Mouse (Mus musculus) brown adipose tissue, adult 24 weeks (tissue): ENCODE results near the gene Fkbp1a. TPM values are rescaled to one million over a fixed set of nuclear protein-coding genes. Genes with fewer than 3 reads are reported as not detected.

ENCODE experiments used
- H3K27ac ChIP-seq: fragments of 200-500 bp; replicated peaks from 2 replicates; pipeline ENCODE4 v1.5.1; 2012; ENCODE audit warnings: low read depth, mild to moderate bottlenecking, low read length
- H3K4me1 ChIP-seq: fragments of 200-500 bp; 2 replicates; pipeline ENCODE4 v1.6.1; 2012; ENCODE audit warnings: low read length, mixed read lengths; ENCODE audit not compliant: control insufficient read depth, insufficient read depth, insufficient read length
- H3K4me3 ChIP-seq: fragments of 200-500 bp; 2 replicates; pipeline ENCODE4 v1.5.1; 2012; ENCODE audit warnings: low read depth, mild to moderate bottlenecking, low read length, moderate library complexity; ENCODE audit not compliant: insufficient read depth
- polyA plus RNA-seq: library from polyadenylated mRNA; stranded (reverse); fragments of >200 nt; gene quantifications from 2 replicates; pipeline ENCODE4 v1.2.4, GENCODE M21; 2012; ENCODE audit not compliant: missing spikeins, insufficient read depth, insufficient read length

Gene Fkbp1a
- polyA plus RNA-seq, 1 experiment, result 241 TPM

- Histone ChIP-seq H3K27ac (no peak overlapping the region), H3K4me1 (no peaks in the 10 kb centered on the region), H3K4me3 (no peak overlapping the region)
Observed at GRCm38 (mm10) chr2:151573667-151574066, 31.4 kb downstream of the Fkbp1a start.

- Histone ChIP-seq H3K4me3 (no peak overlapping the region), H3K4me1 (no peaks in the 10 kb centered on the region), H3K27ac (no peak overlapping the region)
Observed at GRCm38 (mm10) chr2:151574607-151575006, 32.3 kb downstream of the Fkbp1a start.

GRCm38 (mm10) chr2:151575119-151575698 is 32.9 kb downstream of the Fkbp1a start:
- Histone ChIP-seq H3K27ac (no peak overlapping the region; the same call in 1 of the 2 replicates), H3K4me1 (no peaks in the 10 kb centered on the region), H3K4me3 (peak overlapping the region; percentile 70)

GRCm38 (mm10) chr2:151575699-151576389 is 33.6 kb downstream of the Fkbp1a start:
- Histone ChIP-seq H3K27ac (peak overlapping the region; percentile 59), H3K4me1 (no peaks in the 10 kb centered on the region)

GRCm38 (mm10) chr2:151579183-151579582 is 36.9 kb downstream of the Fkbp1a start:
- Histone ChIP-seq H3K27ac (no peak overlapping the region), H3K4me3 (no peak overlapping the region), H3K4me1 (no peaks in the 10 kb centered on the region)

More at GRCm38 (mm10) chr2:151575699-151576389, 33.6 kb downstream of the Fkbp1a start:
- H3K4me3 ChIP-seq, result peak overlapping the region; percentile 70

GRCm38 (mm10) chr2:151580945-151581344 is 38.7 kb downstream of the Fkbp1a start:
- Histone ChIP-seq H3K4me1 (no peaks in the 10 kb centered on the region), H3K27ac (no peak overlapping the region), H3K4me3 (no peak overlapping the region)

- Histone ChIP-seq H3K27ac (no peak overlapping the region), H3K4me3 (no peak overlapping the region), H3K4me1 (no peaks in the 10 kb centered on the region)
Observed at GRCm38 (mm10) chr2:151585934-151586333, 43.7 kb downstream of the Fkbp1a start.

GRCm38 (mm10) chr2:151586807-151587206 is 44.5 kb downstream of the Fkbp1a start:
- no peak overlapping the region for H3K27ac ChIP-seq
- no peak overlapping the region for H3K4me3 ChIP-seq
- H3K4me1 ChIP-seq, result no peaks in the 10 kb centered on the region

GRCm38 (mm10) chr2:151587306-151587705 is 45.0 kb downstream of the Fkbp1a start:
- no peaks in the 10 kb centered on the region for H3K4me1 ChIP-seq
- H3K27ac ChIP-seq, result no peak overlapping the region
- H3K4me3 ChIP-seq, result no peak overlapping the region

- Histone ChIP-seq H3K4me1 (no peaks in the 10 kb centered on the region), H3K27ac (no peak overlapping the region)
Observed at GRCm38 (mm10) chr2:151598068-151598467, 55.8 kb downstream of the Fkbp1a start.

GRCm38 (mm10) chr2:151602106-151602505 is 59.8 kb downstream of the Fkbp1a start:
- Histone ChIP-seq H3K4me3 (no peak overlapping the region), H3K27ac (no peak overlapping the region), H3K4me1 (no peaks in the 10 kb centered on the region)

More at GRCm38 (mm10) chr2:151598068-151598467, 55.8 kb downstream of the Fkbp1a start:
- H3K4me3 ChIP-seq, result no peak overlapping the region

- H3K4me3 ChIP-seq, result no peak overlapping the region
- H3K4me1 ChIP-seq, result no peaks in the 10 kb centered on the region
- no peak overlapping the region for H3K27ac ChIP-seq
Observed at GRCm38 (mm10) chr2:151603630-151604029, 61.3 kb downstream of the Fkbp1a start.

- Histone ChIP-seq H3K4me3 (no peak overlapping the region), H3K4me1 (no peaks in the 10 kb centered on the region), H3K27ac (no peak overlapping the region)
Observed at GRCm38 (mm10) chr2:151605437-151605987, 63.2 kb downstream of the Fkbp1a start.

GRCm38 (mm10) chr2:151608435-151608834 is 66.2 kb downstream of the Fkbp1a start:
- H3K27ac ChIP-seq, result no peak overlapping the region
- no peaks in the 10 kb centered on the region for H3K4me1 ChIP-seq
- H3K4me3 ChIP-seq, result no peak overlapping the region

GRCm38 (mm10) chr2:151609974-151610373 is 67.7 kb downstream of the Fkbp1a start:
- Histone ChIP-seq H3K4me3 (no peak overlapping the region), H3K27ac (no peak overlapping the region), H3K4me1 (no peaks in the 10 kb centered on the region)
